Mouse (Mus musculus) spleen, adult 2 months (tissue): ENCODE data around the gene Stk38. TPM values are rescaled to one million over a fixed set of nuclear protein-coding genes. Genes with fewer than 3 reads are reported as not detected.

Source experiments
- DNase-seq, 2 experiments: peaks; one replicate each; pipeline versions ENCODE4 v3.0.0 to v3.0.0-alpha.2; 2012 to 2021; ENCODE audit warnings: low spot score in 2 of 2, low read depth in 1 of 2
- H3K27ac ChIP-seq: fragments of 200-500 bp; 2 replicates; pipeline ENCODE4 v1.5.1; 2012; ENCODE audit warnings: low read length, inconsistent platforms; ENCODE audit not compliant: insufficient read depth
- H3K27me3 ChIP-seq: fragments of 200-500 bp; 2 replicates; pipeline ENCODE4 v1.6.1; 2012; ENCODE audit warnings: mild to moderate bottlenecking, moderate library complexity, low read length, inconsistent platforms; ENCODE audit not compliant: control insufficient read depth, insufficient read depth
- H3K36me3 ChIP-seq: fragments of 200-500 bp; 2 replicates; pipeline ENCODE4 v1.6.1; 2012; ENCODE audit warnings: mild to moderate bottlenecking, low read length, inconsistent platforms; ENCODE audit not compliant: control insufficient read depth, insufficient read depth
- H3K4me1 ChIP-seq: fragments of 200-500 bp; 2 replicates; pipeline ENCODE4 v1.6.1; 2011; ENCODE audit warnings: inconsistent platforms; ENCODE audit not compliant: control insufficient read depth, insufficient read depth, insufficient read length
- H3K4me3 ChIP-seq: fragments of 200-500 bp; 2 replicates; pipeline ENCODE4 v1.5.1; 2011; ENCODE audit warnings: mild to moderate bottlenecking, inconsistent platforms; ENCODE audit not compliant: insufficient read depth, insufficient read length; ENCODE audit errors: extremely low read depth
- CTCF ChIP-seq: fragments of 200-500 bp; IDR thresholded peaks from 2 replicates; pipeline ENCODE4 v1.5.1; 2011; ENCODE audit warnings: mild to moderate bottlenecking, inconsistent platforms; ENCODE audit not compliant: insufficient read depth, insufficient read length, insufficient replicate concordance; ENCODE audit errors: extremely low read depth
- POLR2A ChIP-seq: fragments of 200-500 bp; IDR thresholded peaks from 2 replicates; pipeline ENCODE4 v1.6.1; 2011; ENCODE audit warnings: low read depth, low read length, inconsistent platforms
- WGBS: fragments of 180-500 bp; shearing (Covaris S2); methylation state at CpG from one replicate; pipeline ENCODE4 v1.1.7; 2018; 5-methylcytosine and 5-hydroxymethylcytosine counted together
- polyA plus RNA-seq: library from polyadenylated mRNA; depleted of rRNA; stranded (reverse); fragments of >200 nt; gene quantifications from 2 replicates; pipeline ENCODE4 v1.2.3, GENCODE M21; 2012

Stk38 gene
- polyA plus RNA-seq, 1 experiment: 119 TPM

DNA sequence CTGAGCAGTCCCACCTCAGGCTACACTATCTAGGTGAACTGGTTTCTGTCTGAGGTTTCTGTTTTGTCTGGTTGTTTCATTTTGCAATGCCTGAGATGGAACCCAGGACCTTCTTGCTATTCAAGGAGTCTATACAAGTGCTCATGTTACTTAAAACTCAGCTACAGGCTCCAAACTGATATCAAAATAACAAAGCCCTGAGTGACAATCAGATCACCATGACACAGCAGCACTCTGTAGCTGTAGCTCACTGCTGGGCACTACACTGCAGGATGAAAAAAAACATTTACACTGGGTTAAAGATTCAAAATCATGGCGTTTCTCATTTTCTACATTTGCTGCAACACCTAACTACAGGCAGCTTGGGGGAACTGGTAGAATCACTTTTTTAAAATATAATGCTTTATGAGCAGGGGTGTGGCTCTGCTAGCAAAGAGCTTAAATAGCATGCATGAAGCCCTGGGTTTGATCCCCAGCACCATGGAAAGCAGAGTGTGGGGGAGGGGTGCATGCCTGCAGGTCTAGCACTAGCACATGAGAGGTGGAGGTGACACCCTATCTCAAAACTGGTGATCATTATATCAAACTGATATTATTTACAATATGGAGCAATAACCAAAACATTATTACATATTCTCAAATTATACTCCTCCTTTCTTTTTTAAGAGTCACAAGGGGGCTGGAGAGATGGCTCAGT, 22.9 kb downstream of the Stk38 start:
- 94% methylated on average over 1 of the region's 1 CpGs for WGBS

GRCm38 (mm10) chr17:28982591-28982990, 25.2 kb downstream of the Stk38 start:
- Histone ChIP-seq H3K4me3 (no peak overlapping the region), H3K27me3 (no peaks in the 10 kb centered on the region), H3K27ac (no peak overlapping the region), H3K36me3 (peaks cover 44% of the 10 kb centered on the region), H3K4me1 (no peaks in the 10 kb centered on the region)
- DNase-seq: no peak
- no peak for TF ChIP-seq POLR2A
- TF ChIP-seq CTCF: no peak
- WGBS: 79% methylated on average over 4 of the region's 4 CpGs

More for the DNA sequence above, 22.9 kb downstream of the Stk38 start:
- Histone ChIP-seq H3K27me3 (no peaks in the 10 kb centered on the region), H3K4me3 (no peak overlapping the region), H3K36me3 (peaks cover 40% of the 10 kb centered on the region), H3K27ac (no peak overlapping the region), H3K4me1 (no peaks in the 10 kb centered on the region)
- TF ChIP-seq CTCF: no peak
- no peak for TF ChIP-seq POLR2A
- DNase-seq: no peak

- 92% methylated on average over 4 of the region's 4 CpGs for WGBS
- Histone ChIP-seq H3K27ac (no peak overlapping the region), H3K36me3 (peaks cover 46% of the 10 kb centered on the region), H3K4me3 (no peak overlapping the region), H3K4me1 (no peaks in the 10 kb centered on the region), H3K27me3 (no peaks in the 10 kb centered on the region)
- no peak for TF ChIP-seq CTCF
- no peak for TF ChIP-seq POLR2A
- no peak for DNase-seq
Observed at GRCm38 (mm10) chr17:28981081-28981480, 26.7 kb downstream of the Stk38 start.

- Histone ChIP-seq H3K36me3 (peaks cover 59% of the 10 kb centered on the region), H3K27me3 (no peaks in the 10 kb centered on the region), H3K4me1 (no peaks in the 10 kb centered on the region), H3K27ac (no peak overlapping the region), H3K4me3 (no peak overlapping the region)
- TF ChIP-seq CTCF: no peak
- TF ChIP-seq POLR2A: no peak
- 92% methylated on average over 4 of the region's 4 CpGs for WGBS
- DNase-seq: no peak
Observed at GRCm38 (mm10) chr17:28979091-28979490, 28.7 kb downstream of the Stk38 start.

GRCm38 (mm10) chr17:28970122-28970521, 37.7 kb downstream of the Stk38 start:
- H3K36me3 ChIP-seq: peaks cover 45% of the 10 kb centered on the region
- no peak for TF ChIP-seq POLR2A
- TF ChIP-seq CTCF: no peak
- no peak for DNase-seq

GRCm38 (mm10) chr17:28967021-28967610, 40.7 kb downstream of the Stk38 start:
- Histone ChIP-seq H3K36me3 (peaks cover 31% of the 10 kb centered on the region), H3K4me3 (no peak overlapping the region; the same call in 1 of the 2 replicates)

More at GRCm38 (mm10) chr17:28970122-28970521, 37.7 kb downstream of the Stk38 start:
- Histone ChIP-seq H3K27me3 (no peaks in the 10 kb centered on the region), H3K4me3 (no peak overlapping the region), H3K4me1 (peaks cover 12% of the 10 kb centered on the region; the same call in 1 of the 2 replicates), H3K27ac (no peak overlapping the region)

DNA sequence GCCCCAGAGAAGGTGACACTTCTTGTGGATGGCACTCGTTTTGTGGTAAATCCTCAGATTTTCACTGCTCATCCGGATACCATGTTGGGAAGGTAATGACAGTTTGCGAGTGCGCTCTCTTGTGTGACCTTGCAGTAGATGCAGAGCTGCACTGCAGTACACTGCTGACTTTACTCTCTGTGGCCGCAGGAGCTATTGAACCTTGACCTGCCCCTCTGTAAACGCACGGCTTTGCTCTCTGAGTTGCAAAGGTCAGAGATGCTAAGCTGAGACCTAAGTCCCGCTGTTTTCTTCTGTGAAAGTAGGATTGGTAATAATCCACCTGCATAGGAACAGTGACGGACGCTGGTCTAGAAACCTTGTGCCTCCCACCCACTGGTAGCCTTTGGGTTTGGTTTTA, 46.2 kb downstream of the Stk38 start:
- no peak for TF ChIP-seq POLR2A
- TF ChIP-seq CTCF: no peak
- no peaks in the 10 kb centered on the region for H3K27me3 ChIP-seq
- H3K4me3 ChIP-seq: no peak overlapping the region
- no peak overlapping the region for H3K27ac ChIP-seq
- H3K36me3 ChIP-seq: peaks cover 29% of the 10 kb centered on the region
- H3K4me1 ChIP-seq: peaks cover 3% of the 10 kb centered on the region; the same call in 1 of the 2 replicates
- no peak for DNase-seq
- whole genome bisulfite sequencing: 95% methylated on average over 10 of the region's 10 CpGs

More at GRCm38 (mm10) chr17:28967021-28967610, 40.7 kb downstream of the Stk38 start:
- peak overlapping the region; percentile 79 for H3K27ac ChIP-seq
- 14% methylated on average over 11 of the region's 11 CpGs for WGBS
- peaks cover 12% of the 10 kb centered on the region; the same call in 1 of the 2 replicates for H3K4me1 ChIP-seq
- DNase-seq: peak; percentile 8 to 16
- H3K27me3 ChIP-seq: no peaks in the 10 kb centered on the region
- TF ChIP-seq POLR2A: no peak
- TF ChIP-seq CTCF: no peak
